Mouse (Mus musculus) hindbrain, embryonic 14.5 days (tissue): ENCODE measurements around the gene Hoxd12. TPM values are rescaled to one million over a fixed set of nuclear protein-coding genes. Genes with fewer than 3 reads are reported as not detected.

Source experiments
- ATAC-seq: fragments of 200-750 bp; cut with Nextera tagmentation; 2 replicates; pipeline ENCODE4 v1.8.0; 2017; ENCODE audit warnings: moderate number of reproducible peaks, mild to moderate bottlenecking, moderate TSS enrichment, moderate library complexity; ENCODE audit not compliant: low FRiP score
- DNase-seq: peaks from one replicate; pipeline ENCODE4 v3.0.0-alpha.2; 2015; ENCODE audit warnings: low spot score
- H3K27ac ChIP-seq: fragments of 300-500 bp; sonication (generic); 2 replicates; pipeline ENCODE4 v1.5.1; 2014; ENCODE audit warnings: mild to moderate bottlenecking, moderate library complexity
- H3K27me3 ChIP-seq: fragments of 300-500 bp; sonication (generic); 2 replicates; pipeline ENCODE4 v1.6.1; 2014; ENCODE audit warnings: mild to moderate bottlenecking, low read length, mixed read lengths; ENCODE audit not compliant: control insufficient read depth, insufficient read depth
- H3K36me3 ChIP-seq: fragments of 300-500 bp; sonication (generic); replicated peaks from 2 replicates; pipeline ENCODE4 v1.6.1; 2014; ENCODE audit not compliant: control insufficient read depth, insufficient read depth
- H3K4me1 ChIP-seq: fragments of 300-500 bp; sonication (generic); replicated peaks from 2 replicates; pipeline ENCODE4 v1.6.1; 2014; ENCODE audit warnings: antibody characterized with exemption, low read length, mixed read lengths; ENCODE audit not compliant: control insufficient read depth, insufficient read depth
- H3K4me2 ChIP-seq: fragments of 300-500 bp; sonication (generic); replicated peaks from 2 replicates; pipeline ENCODE4 v1.6.1; 2014; ENCODE audit warnings: mild to moderate bottlenecking, moderate library complexity
- H3K4me3 ChIP-seq: fragments of 300-500 bp; sonication (generic); replicated peaks from 2 replicates; pipeline ENCODE4 v1.5.1; 2014; ENCODE audit warnings: mild to moderate bottlenecking, low read length
- H3K9ac ChIP-seq: fragments of 300-500 bp; sonication (generic); 2 replicates; pipeline ENCODE4 v1.6.1; 2014
- H3K9me3 ChIP-seq: fragments of 300-500 bp; sonication (generic); 2 replicates; pipeline ENCODE4 v1.6.1; 2016; ENCODE audit warnings: low read length; ENCODE audit not compliant: control insufficient read depth
- WGBS: fragments of 180-500 bp; shearing (Covaris S2); extraction: QIAGEN DNeasy Blood & Tissue Kit; methylation state at CpG from one replicate; pipeline ENCODE4 v1.1.7; 2014; 5-methylcytosine and 5-hydroxymethylcytosine counted together
- polyA plus RNA-seq: library from polyadenylated mRNA; unstranded; fragments of >200 nt; fragmentation: Nextera tagmentation; extraction: Ambion mirVana; gene quantifications from 2 replicates; pipeline ENCODE4 v1.2.1, GENCODE M21; 2014

Gene Hoxd12
- polyA plus RNA-seq, 1 experiment from 2014 or later, result not detected

- WGBS, result under 1% methylated on average over 43 of the region's 43 CpGs
- H3K9ac ChIP-seq, result no peak within 1 kb of the TSS
These were observed 22.8 kb downstream of the Hoxd12 start, which contains the start of gene Hoxd9 for GRCm38 (mm10) chr2:74697567-74698121. Gene Hoxd9 (plus strand): TSS chr2:74697727.

GRCm38 (mm10) chr2:74698201-74699052, 23.6 kb downstream of the Hoxd12 start:
- peaks cover 91% of the 10 kb centered on the region for H3K27me3 ChIP-seq
- 0 out of 2 replicates have a peak, but pooled peaks cover 5% of the 10 kb centered on the region for H3K4me1 ChIP-seq
- no peak overlapping the region for H3K9ac ChIP-seq
- DNase-seq (no peak), ATAC-seq (peak; percentile 57; the same call in 1 of the 2 replicates)
- H3K4me2 ChIP-seq, result peak overlapping the region; percentile 46
- H3K27ac ChIP-seq, result no peak overlapping the region
- no peaks in the 10 kb centered on the region for H3K9me3 ChIP-seq
- peak overlapping the region; percentile 25 for H3K4me3 ChIP-seq
- H3K36me3 ChIP-seq, result no peaks in the 10 kb centered on the region
- WGBS, result under 1% methylated on average over 76 of the region's 86 CpGs

More at GRCm38 (mm10) chr2:74697567-74698121, 22.8 kb downstream of the Hoxd12 start, which contains the start of gene Hoxd9:
- Histone ChIP-seq H3K4me1 (0 out of 2 replicates have a peak, but pooled peaks cover 5% of the 10 kb centered on the region), H3K27me3 (peaks cover 91% of the 10 kb centered on the region), H3K27ac (no peak within 1 kb of the TSS), H3K4me3 (peak within 1 kb of the TSS; percentile 25), H3K9me3 (no peaks in the 10 kb centered on the region), H3K36me3 (no peaks in the 10 kb centered on the region), H3K4me2 (peak within 1 kb of the TSS; percentile 46)
- no peak for DNase-seq
- peak; percentile 46; the same call in 1 of the 2 replicates for ATAC-seq

- Histone ChIP-seq H3K36me3 (no peaks in the 10 kb centered on the region), H3K27ac (no peak overlapping the region), H3K9me3 (no peaks in the 10 kb centered on the region), H3K4me1 (0 out of 2 replicates have a peak, but pooled peaks cover 5% of the 10 kb centered on the region), H3K4me3 (no peak overlapping the region), H3K9ac (no peak overlapping the region), H3K27me3 (peaks cover 91% of the 10 kb centered on the region), H3K4me2 (no peak overlapping the region)
- 2% methylated on average over 17 of the region's 17 CpGs for WGBS
- no peak for DNase-seq
- no peak for ATAC-seq
These were observed 24.2 kb downstream of the Hoxd12 start for GRCm38 (mm10) chr2:74699053-74699430.

- WGBS, result 2% methylated on average over 23 of the region's 23 CpGs
- H3K9ac ChIP-seq, result no peak overlapping the region
- H3K4me3 ChIP-seq, result no peak overlapping the region
- H3K27me3 ChIP-seq, result peaks cover 89% of the 10 kb centered on the region
- H3K27ac ChIP-seq, result no peak overlapping the region
- ATAC-seq, result no peak
- DNase-seq, result no peak
- H3K4me1 ChIP-seq, result 0 out of 2 replicates have a peak, but pooled peaks cover 5% of the 10 kb centered on the region
- no peaks in the 10 kb centered on the region for H3K9me3 ChIP-seq
- no peak overlapping the region for H3K4me2 ChIP-seq
- no peaks in the 10 kb centered on the region for H3K36me3 ChIP-seq
These were observed 25.1 kb downstream of the Hoxd12 start for GRCm38 (mm10) chr2:74699664-74700545.

- 2% methylated on average over 22 of the region's 22 CpGs for WGBS
- DNase-seq, result no peak
- 0 out of 2 replicates have a peak, but pooled peaks cover 5% of the 10 kb centered on the region for H3K4me1 ChIP-seq
- no peak overlapping the region for H3K27ac ChIP-seq
- peaks cover 85% of the 10 kb centered on the region for H3K27me3 ChIP-seq
- ATAC-seq, result no peak
- no peaks in the 10 kb centered on the region for H3K36me3 ChIP-seq
- H3K9me3 ChIP-seq, result no peaks in the 10 kb centered on the region
- H3K4me2 ChIP-seq, result no peak overlapping the region
- H3K4me3 ChIP-seq, result no peak overlapping the region
- no peak overlapping the region for H3K9ac ChIP-seq
These were observed 25.8 kb downstream of the Hoxd12 start for GRCm38 (mm10) chr2:74700546-74701112.

- DNase-seq, result peak; percentile 98
- Histone ChIP-seq H3K27me3 (peaks cover 84% of the 10 kb centered on the region), H3K4me3 (no peak overlapping the region), H3K4me2 (no peak overlapping the region), H3K27ac (no peak overlapping the region), H3K9me3 (no peaks in the 10 kb centered on the region), H3K9ac (no peak overlapping the region), H3K36me3 (no peaks in the 10 kb centered on the region), H3K4me1 (0 out of 2 replicates have a peak, but pooled peaks cover 5% of the 10 kb centered on the region)
- no peak for ATAC-seq
- WGBS, result 12% methylated on average over 17 of the region's 17 CpGs
These were observed 27.4 kb downstream of the Hoxd12 start for GRCm38 (mm10) chr2:74701949-74702819.

GRCm38 (mm10) chr2:74702820-74703219, 28.0 kb downstream of the Hoxd12 start:
- no peak overlapping the region for H3K9ac ChIP-seq
- no peak for ATAC-seq
- WGBS, result 11% methylated on average over 6 of the region's 6 CpGs

GRCm38 (mm10) chr2:74703317-74703716, 28.5 kb downstream of the Hoxd12 start:
- WGBS, result 5% methylated on average over 10 of the region's 10 CpGs
- Histone ChIP-seq H3K9ac (no peak overlapping the region), H3K36me3 (no peaks in the 10 kb centered on the region), H3K4me3 (no peak overlapping the region), H3K27ac (no peak overlapping the region), H3K4me1 (no peaks in the 10 kb centered on the region), H3K27me3 (peaks cover 84% of the 10 kb centered on the region), H3K9me3 (no peaks in the 10 kb centered on the region), H3K4me2 (no peak overlapping the region)
- ATAC-seq (no peak), DNase-seq (no peak)

More at GRCm38 (mm10) chr2:74702820-74703219, 28.0 kb downstream of the Hoxd12 start:
- no peaks in the 10 kb centered on the region for H3K9me3 ChIP-seq
- no peak overlapping the region for H3K27ac ChIP-seq
- no peak overlapping the region for H3K4me3 ChIP-seq
- no peak for DNase-seq
- 0 out of 2 replicates have a peak, but pooled peaks cover 3% of the 10 kb centered on the region for H3K4me1 ChIP-seq
- no peak overlapping the region for H3K4me2 ChIP-seq
- H3K27me3 ChIP-seq, result peaks cover 84% of the 10 kb centered on the region
- no peaks in the 10 kb centered on the region for H3K36me3 ChIP-seq
